In genomic region chr5:114560965-114561364, GRCm38 (mm10) we compare ENCODE assay signal across 14 mouse cellular contexts. TPM values are rescaled to one million over a fixed set of nuclear protein-coding genes. Genes with fewer than 3 reads are reported as not detected.
DNase-seq lines count a peak whose midpoint lies in the region; ATAC-seq and TF ChIP-seq lines count a peak whose summit lies in the region.
"Had no signal": no experiment of that assay in that cellular context is flagged by ENCODE, and none has a peak within 500 bp of the region (broad histone marks: within the 10 kb centered on the region; RNA-seq: fewer than 3 reads in every experiment).

No protein-coding gene starts in this region.

- peaks cover 15% of the 10 kb centered on the region for H3K27me3 ChIP-seq in heart, embryonic 13.5 days (replicated peaks)
- no peaks in the 10 kb centered on the region for H3K27me3 ChIP-seq in intestine, embryonic 15.5 days (replicated peaks)
- H3K27me3 ChIP-seq in liver, embryonic 16.5 days (ENCODE audit: control insufficient read depth, insufficient read depth, low read depth, low read length), result peaks cover 6% of the 10 kb centered on the region; the same call in 1 of the 2 replicates
- H3K27me3 ChIP-seq: hindbrain, embryonic 15.5 days; midbrain, embryonic 15.5 days had no signal

- no peak for TF ChIP-seq CTCF in layer of hippocampus, adult 2 months (conservative IDR thresholded peaks at IDR 0.05)

- H3K36me3 ChIP-seq in heart, embryonic 13.5 days, result no peaks in the 10 kb centered on the region
- no peaks in the 10 kb centered on the region for H3K36me3 ChIP-seq in intestine, embryonic 15.5 days
- no peaks in the 10 kb centered on the region for H3K36me3 ChIP-seq in liver, embryonic 16.5 days (ENCODE audit: control insufficient read depth, insufficient read depth)
- H3K36me3 ChIP-seq: embryonic facial prominence, embryonic 13.5 days; hindbrain, embryonic 15.5 days; midbrain, embryonic 15.5 days; neural tube, embryonic 12.5 days had no signal

- peaks cover 29% of the 10 kb centered on the region for H3K4me1 ChIP-seq in heart, embryonic 13.5 days
- H3K4me1 ChIP-seq in intestine, embryonic 15.5 days (replicated peaks), result peaks cover 31% of the 10 kb centered on the region
- H3K4me1 ChIP-seq in liver, embryonic 16.5 days (ENCODE audit: control insufficient read depth, low read depth, low read length), result peaks cover 4% of the 10 kb centered on the region; the same call in 1 of the 2 replicates

- no peak for ATAC-seq in heart, embryonic 13.5 days (ENCODE audit: extremely low read depth, insufficient number of reproducible peaks, low FRiP score, low TSS enrichment)
- peak; percentile 78 for ATAC-seq in intestine, embryonic 15.5 days
- ATAC-seq in liver, embryonic 16.5 days (ENCODE audit: low read depth), result peak; percentile 44; the same call in 1 of the 2 replicates
- ATAC-seq: midbrain, embryonic 15.5 days had no signal

- H3K4me3 ChIP-seq in heart, embryonic 13.5 days, result no peak overlapping the region
- H3K4me3 ChIP-seq in intestine, embryonic 15.5 days (replicated peaks), result no peak overlapping the region
- H3K4me3 ChIP-seq in liver, embryonic 16.5 days (ENCODE audit: low read depth, low read length), result no peak overlapping the region
- no peak overlapping the region for H3K4me3 ChIP-seq in layer of hippocampus, adult 2 months
- H3K4me3 ChIP-seq: embryonic facial prominence, embryonic 13.5 days; hindbrain, embryonic 15.5 days; midbrain, embryonic 15.5 days; neural tube, embryonic 12.5 days had no signal

- DNase-seq in heart, adult 9 months (ENCODE audit: low spot score in 2 of 2), result no peak
- peak; percentile 65 for DNase-seq in ES-CJ7 (ENCODE audit: low read depth, low spot score)
- DNase-seq in layer of hippocampus, adult 2 months (ENCODE audit: low spot score in 2 of 2), result no peak
- no peak for DNase-seq in c-Kit-positive CD71-positive TER-119-positive erythroid progenitor cells, embryonic 14.5 days (ENCODE audit: low spot score)
- DNase-seq: cerebellum, adult 8-10 months; lung, postnatal 10 days; thymus, postnatal 36 days had no signal

- no peak overlapping the region for H3K9ac ChIP-seq in heart, embryonic 13.5 days
- H3K9ac ChIP-seq in intestine, embryonic 15.5 days, result no peak overlapping the region
- H3K9ac ChIP-seq in liver, embryonic 16.5 days (ENCODE audit: low read depth, low read length), result no peak overlapping the region
- H3K9ac ChIP-seq: embryonic facial prominence, embryonic 13.5 days; hindbrain, embryonic 15.5 days; midbrain, embryonic 15.5 days; neural tube, embryonic 12.5 days had no signal

- 41% methylated on average over 5 of the region's 5 CpGs for WGBS in heart, embryonic 13.5 days
- WGBS in intestine, embryonic 15.5 days, result 41% methylated on average over 5 of the region's 5 CpGs
- WGBS in liver, embryonic 16.5 days (ENCODE audit: insufficient replicate concordance), result 46% methylated on average over 5 of the region's 5 CpGs

- H3K9me3 ChIP-seq in heart, embryonic 13.5 days, result peaks cover 13% of the 10 kb centered on the region; the same call in 1 of the 2 replicates
- H3K9me3 ChIP-seq in intestine, embryonic 15.5 days, result peaks cover 4% of the 10 kb centered on the region; the same call in 1 of the 2 replicates
- no peaks in the 10 kb centered on the region; the same call in 1 of the 2 replicates for H3K9me3 ChIP-seq in liver, embryonic 16.5 days (replicated peaks; ENCODE audit: control insufficient read depth, low read length)
- H3K9me3 ChIP-seq: embryonic facial prominence, embryonic 13.5 days; hindbrain, embryonic 15.5 days; midbrain, embryonic 15.5 days had no signal

- peak overlapping the region; percentile 43 for H3K4me2 ChIP-seq in heart, embryonic 13.5 days
- H3K4me2 ChIP-seq in intestine, embryonic 15.5 days (replicated peaks), result peak overlapping the region; percentile 44
- peak overlapping the region; percentile 32; the same call in 1 of the 2 replicates for H3K4me2 ChIP-seq in liver, embryonic 16.5 days (ENCODE audit: low read depth, low read length)
- H3K4me2 ChIP-seq: embryonic facial prominence, embryonic 13.5 days; hindbrain, embryonic 15.5 days; midbrain, embryonic 15.5 days; neural tube, embryonic 12.5 days had no signal

- H3K27ac ChIP-seq in heart, embryonic 13.5 days (replicated peaks), result no peak overlapping the region
- peak overlapping the region; percentile 77 for H3K27ac ChIP-seq in intestine, embryonic 15.5 days
- H3K27ac ChIP-seq in liver, embryonic 16.5 days (ENCODE audit: low read length), result no peak overlapping the region; the same call in 1 of the 2 replicates
- no peak overlapping the region for H3K27ac ChIP-seq in layer of hippocampus, adult 2 months
- H3K27ac ChIP-seq: embryonic facial prominence, embryonic 13.5 days; hindbrain, embryonic 15.5 days; midbrain, embryonic 15.5 days; neural tube, embryonic 12.5 days had no signal

RNA-seq across cellular contexts. Expression of gene Fam222a, which starts 6.9 kb away (rescaled TPM):
- 0.59 and 0.79 TPM in 2 replicates for polyA plus RNA-seq in heart, embryonic 13.5 days (2015; fragmentation: Nextera tagmentation; extraction: Ambion mirVana)
- 5.1 and 6.2 TPM in 2 replicates for polyA plus RNA-seq in intestine, embryonic 15.5 days (2015; fragmentation: Nextera tagmentation; extraction: Ambion mirVana)
- polyA plus RNA-seq in liver, embryonic 16.5 days (2015; fragmentation: Nextera tagmentation; extraction: Ambion mirVana), result 0.46 and 0.67 TPM in 2 replicates
- total RNA-seq in layer of hippocampus, adult 2 months (2021), result 1 to 10 TPM; 3.5 to 4.1 TPM
